Mouse (Mus musculus): ENCODE data around the gene Mtmr4.

The Mtmr4 gene

GRCm38 (mm10) chr11:87591526-87592353 is at the start of gene Mtmr4:
Gene Mtmr4, plus strand, starts transcription at chr11:87592162.
- peak; percentile 98 for DNase-seq

DNA sequence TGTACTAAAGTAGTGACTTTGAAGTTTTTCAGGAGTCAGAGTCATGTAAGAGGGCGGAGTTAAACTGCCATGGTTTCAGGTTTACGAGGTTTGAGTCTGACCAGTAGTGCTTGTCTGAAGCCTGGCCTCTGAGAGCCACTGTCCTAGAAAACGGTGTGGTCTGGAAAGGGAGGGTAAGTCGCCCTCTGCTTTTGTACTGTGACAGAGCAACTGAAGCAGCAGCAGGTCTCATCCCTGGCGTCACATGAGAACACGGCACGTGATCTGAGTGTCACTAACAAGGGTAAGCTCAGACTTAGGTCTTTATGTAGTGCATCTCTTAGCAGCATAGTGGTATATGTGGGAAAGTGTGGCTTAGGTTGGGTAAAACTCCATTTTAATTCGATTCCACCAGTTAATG is 49.7 kb upstream of the Mtmr4 start:
- DNase-seq, result no peak

GRCm38 (mm10) chr11:87542906-87543305 is 49.1 kb upstream of the Mtmr4 start:
- DNase-seq, result no peak

GRCm38 (mm10) chr11:87553342-87553741 is 38.6 kb upstream of the Mtmr4 start:
- DNase-seq, result no peak

GRCm38 (mm10) chr11:87554386-87554785 is 37.6 kb upstream of the Mtmr4 start:
- no peak for DNase-seq

GRCm38 (mm10) chr11:87555106-87555703 is 36.8 kb upstream of the Mtmr4 start:
- no peak for DNase-seq

DNA sequence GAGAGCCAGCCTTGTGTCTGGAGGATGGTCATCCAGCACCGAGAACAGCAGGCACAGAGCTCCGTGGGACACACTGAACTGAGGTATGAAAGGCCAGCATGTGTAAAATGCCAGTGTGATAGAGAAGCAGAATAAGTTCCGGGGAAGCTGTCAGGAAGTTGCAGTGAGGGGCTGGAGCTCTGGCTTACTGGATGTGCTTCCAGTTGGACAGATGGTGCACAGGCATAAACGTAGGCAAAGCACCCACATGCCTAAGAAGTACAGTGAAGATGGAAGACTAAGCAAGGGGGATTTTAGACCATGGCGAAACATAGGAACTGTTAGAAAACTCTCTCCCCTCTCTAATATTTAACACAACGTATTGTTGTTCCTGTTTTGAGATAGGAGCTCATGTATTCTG is 30.8 kb upstream of the Mtmr4 start:
- no peak for DNase-seq

- DNase-seq, result no peak
Observed at GRCm38 (mm10) chr11:87566501-87566900, 25.5 kb upstream of the Mtmr4 start, which contains the start of gene Gm11492. Gene Gm11492, plus strand, starts transcription at chr11:87566653.

DNA sequence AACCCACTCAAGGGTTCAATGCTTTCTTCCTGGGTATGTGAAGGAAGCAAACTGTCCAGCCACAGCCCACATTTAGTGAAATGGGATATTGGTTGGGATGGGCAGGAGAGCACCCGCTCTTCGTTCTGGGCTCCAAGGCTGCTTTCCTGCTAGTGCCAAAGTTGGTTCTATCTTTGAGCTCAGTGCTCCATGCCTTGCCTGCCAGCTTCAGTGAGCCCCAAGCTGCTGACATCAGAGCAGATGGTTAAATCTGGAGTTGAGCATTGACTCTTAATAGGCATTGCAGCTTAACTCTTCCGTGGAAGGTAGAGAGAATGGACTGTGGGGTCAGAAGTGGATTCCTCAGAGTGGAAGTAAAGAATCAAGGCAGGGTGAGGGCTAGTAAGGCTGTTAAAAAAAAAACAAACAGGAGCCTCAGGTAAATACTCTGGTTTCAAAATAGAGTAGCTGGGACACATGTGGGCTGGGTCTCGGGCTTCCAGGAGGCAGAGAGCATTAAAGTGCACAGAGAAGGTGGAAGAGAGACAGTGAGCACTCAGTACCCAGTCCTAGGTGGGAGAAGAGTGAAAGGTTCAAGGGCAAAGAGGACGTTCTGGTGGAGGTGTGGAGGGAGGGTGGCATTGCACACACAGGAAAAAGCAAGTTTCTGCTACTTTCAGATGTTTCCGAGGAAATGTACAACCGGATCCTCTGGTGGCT is 23.6 kb upstream of the Mtmr4 start, which contains the start of gene Sept4:
Gene Sept4, plus strand, starts transcription at position 649 of the 699 bp plus-strand sequence.
- no peak for DNase-seq

DNA sequence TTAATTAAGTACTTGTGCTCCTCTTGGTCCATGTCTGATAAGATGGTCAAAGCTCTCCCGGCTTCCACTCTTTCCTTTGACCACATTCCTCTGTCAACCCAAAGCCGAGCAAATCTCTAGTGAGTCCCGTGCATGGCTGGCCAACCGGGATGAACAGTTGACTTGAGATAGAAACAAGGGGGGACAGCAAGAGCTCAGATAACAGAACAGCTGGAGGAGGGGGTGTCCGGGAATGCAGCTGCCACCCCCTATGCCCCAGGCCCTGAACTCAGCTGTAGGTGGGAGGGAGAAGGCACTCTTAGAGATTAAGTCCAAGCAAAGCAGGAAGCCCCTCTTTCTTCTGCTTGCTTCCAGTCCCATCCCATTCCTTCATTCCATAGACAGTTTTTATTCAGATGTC is 21.2 kb upstream of the Mtmr4 start:
- no peak for DNase-seq

DNA sequence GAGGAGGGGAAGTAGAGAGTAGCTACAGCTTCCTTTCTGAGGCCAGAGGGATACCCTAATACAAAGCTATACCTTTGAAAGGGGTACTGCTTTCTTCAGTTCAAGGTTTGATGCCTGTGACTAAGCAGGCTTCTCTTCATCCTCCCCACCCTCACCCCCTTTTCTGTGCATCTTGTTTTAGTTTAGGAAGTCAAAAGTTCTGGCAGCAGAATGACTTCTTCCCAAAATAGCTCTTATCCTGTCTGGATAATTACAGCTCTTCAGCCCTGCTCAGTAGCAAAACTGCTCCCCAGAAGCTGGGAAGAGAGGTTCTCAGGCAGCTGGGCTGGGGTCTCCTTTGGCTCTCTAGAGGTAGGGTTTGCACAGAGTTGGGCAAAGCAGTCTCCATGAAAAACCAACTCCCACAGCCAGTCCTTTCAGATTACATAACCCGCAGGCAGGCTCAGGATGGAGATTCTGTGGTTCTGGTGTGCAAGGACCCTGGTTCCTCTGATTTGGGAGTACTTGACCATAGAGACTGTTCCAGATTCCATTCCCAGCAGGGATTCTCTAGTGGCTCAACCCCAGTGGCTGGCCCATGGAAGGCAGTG is 20.5 kb upstream of the Mtmr4 start:
- no peak for DNase-seq

- DNase-seq, result no peak
Observed at GRCm38 (mm10) chr11:87573751-87574150, 18.2 kb upstream of the Mtmr4 start.

GRCm38 (mm10) chr11:87574520-87575180 is 17.3 kb upstream of the Mtmr4 start:
- no peak for DNase-seq

- peak; percentile 43 for DNase-seq
Observed at GRCm38 (mm10) chr11:87577601-87578248, 14.2 kb upstream of the Mtmr4 start.

DNA sequence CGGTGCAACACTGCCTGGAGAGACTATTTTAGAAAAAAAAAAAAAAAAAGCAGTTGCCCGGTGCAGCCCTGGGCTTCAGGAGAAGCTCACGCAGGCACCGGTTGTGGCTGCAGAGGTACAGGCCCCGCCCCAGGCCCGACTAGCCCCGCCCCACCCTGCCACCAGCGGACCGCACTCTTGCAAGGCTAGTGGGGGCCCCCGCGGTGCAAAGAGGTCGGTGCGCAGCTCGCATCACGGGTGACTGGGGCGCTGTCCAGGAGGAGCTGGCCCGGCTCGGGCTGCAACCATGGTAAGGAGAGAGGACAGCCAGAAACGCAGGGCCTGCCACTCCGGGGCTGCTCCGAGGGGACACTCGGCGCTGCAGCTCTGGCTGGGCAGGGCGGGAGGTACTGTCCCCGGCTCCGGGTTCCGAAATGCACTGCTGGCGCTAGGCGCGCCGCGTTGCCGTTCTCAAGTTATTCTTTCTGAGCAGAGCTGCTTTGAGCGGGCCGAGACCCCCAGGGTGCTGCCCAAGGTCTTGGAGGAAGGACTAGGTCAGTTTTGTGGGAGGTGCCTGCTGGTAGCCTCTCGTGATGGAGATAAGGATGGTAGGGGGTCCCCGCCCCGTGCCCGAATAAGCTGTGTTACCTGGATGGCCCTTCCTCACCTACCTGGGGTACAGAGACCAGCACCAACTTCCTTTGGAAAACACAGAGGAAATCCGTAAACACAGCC is 13.6 kb upstream of the Mtmr4 start:
- DNase-seq, result peak; percentile 78

DNA sequence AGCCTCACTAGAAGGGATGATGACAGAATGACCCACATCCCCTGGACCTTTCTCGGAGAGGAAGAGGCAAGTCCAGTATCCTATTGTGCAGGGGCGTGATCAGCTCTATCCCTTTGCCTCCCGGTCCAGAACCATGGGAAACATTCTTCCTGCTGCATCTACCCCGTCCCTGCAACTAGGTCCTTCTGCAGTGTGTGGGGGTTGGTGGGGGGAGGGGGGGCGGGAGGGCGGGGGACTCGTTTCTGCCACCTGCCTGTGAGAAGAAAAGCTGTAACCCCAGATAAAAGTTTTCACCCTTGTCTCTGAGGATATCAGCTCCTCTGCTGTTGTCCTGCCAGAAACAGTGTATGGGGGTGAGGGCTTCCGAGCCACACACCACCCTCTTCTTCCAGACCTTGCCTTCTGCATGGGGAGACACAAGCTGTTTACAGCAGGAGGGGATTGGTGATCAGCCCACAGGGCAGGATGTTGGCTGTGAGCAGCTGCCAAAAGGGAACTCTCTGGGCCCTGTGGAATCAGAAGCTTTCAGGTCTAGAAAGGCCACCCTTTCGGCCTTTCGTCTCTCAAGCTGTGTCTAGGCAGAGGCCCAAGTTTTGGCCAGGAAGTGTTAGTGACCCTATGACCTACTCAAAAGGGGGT is 12.9 kb upstream of the Mtmr4 start:
- DNase-seq, result peak; percentile 42

GRCm38 (mm10) chr11:87579713-87580112 is 12.2 kb upstream of the Mtmr4 start:
- no peak for DNase-seq

DNA sequence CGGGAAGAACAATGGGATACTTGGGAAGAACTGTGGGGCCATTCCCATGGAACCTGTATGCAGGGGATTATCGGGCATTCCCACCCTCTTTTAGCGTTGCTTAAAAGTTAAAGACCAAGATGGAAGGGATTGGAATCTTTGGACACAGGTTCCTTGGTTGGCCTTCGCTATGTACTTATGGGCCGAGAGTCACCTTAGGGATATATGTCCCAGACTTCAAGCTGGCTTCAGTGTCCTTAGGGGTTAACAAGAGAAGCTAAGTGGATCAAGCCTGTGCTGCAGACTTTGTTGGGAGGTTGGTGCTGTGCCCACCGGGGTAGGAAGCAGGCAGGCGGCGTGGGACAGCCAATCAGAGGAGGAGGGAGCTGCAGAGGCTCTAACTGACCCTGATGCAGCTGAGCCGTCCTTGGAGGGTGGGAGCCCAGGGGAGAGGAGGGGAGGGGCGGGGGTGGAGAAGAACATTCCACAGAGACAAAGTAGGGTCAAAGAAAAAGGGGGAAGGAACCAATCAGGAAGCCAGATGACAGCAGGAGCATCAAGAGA is 11.3 kb upstream of the Mtmr4 start:
- DNase-seq, result no peak

- no peak for DNase-seq
Observed at GRCm38 (mm10) chr11:87581161-87581865, 10.6 kb upstream of the Mtmr4 start.

All from kidney, adult 18-20 months (tissue).